9 mouse cellular contexts compared by ENCODE assay signal in the genomic region with DNA sequence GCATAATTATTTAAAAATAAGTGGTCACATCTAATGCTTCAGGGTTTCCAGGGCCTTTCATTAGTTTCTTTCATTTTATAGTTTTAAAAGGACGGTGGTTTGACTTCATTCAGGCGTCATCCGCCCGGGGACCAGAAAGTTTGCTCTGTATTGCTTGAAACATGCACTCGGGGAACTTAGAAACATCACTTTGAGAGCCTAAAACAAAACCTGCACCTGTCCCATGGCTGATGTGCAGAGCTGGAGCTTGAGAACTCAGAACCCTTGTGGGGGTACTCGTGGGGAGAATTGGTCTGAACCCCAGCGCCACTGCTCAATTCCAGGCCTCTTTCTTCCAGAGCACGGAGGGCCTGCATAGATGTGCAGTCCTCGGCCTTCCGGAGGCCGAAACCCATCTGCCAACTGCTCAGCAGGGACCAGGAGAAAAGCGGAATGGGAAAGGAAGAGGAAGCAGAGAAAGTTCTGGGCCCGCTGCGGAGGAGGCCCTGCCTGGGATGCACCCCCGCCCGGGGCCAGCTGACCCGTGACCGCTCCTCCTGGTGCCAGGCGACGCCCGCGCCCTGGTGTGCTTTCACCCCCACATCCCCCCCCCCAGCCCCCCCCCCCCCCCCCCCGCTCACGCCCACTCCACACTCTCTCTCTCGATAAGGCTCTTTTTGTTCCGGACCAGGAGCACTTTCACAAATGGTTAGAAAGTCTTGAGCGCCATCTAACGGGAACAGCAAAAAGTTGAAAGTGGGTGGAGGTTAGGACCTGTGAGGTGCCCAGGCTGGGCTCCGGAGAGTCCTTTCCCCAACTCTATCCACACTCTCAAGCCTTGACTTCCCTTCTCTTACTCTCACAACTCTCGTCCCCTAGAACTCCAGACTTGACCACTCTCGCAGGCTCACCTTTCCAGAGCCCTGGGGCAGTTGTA. TPM values are rescaled to one million over a fixed set of nuclear protein-coding genes. Genes with fewer than 3 reads are reported as not detected.
DNase-seq lines count a peak whose midpoint lies in the region; ATAC-seq and TF ChIP-seq lines count a peak whose summit lies in the region.
"Had no signal": no experiment of that assay in that cellular context is flagged by ENCODE, and none has a peak within 500 bp of the region (broad histone marks: within the 10 kb centered on the region; RNA-seq: fewer than 3 reads in every experiment).

No protein-coding gene starts in this region.

- peak; percentile 36 for DNase-seq in gastrocnemius, adult 18-20 months (ENCODE audit: low spot score)
- no peak for DNase-seq in gastrocnemius, adult 8-10 months (ENCODE audit: low spot score in 2 of 2)
- peak; percentile 18 for DNase-seq in adrenal gland, postnatal 25 days
- peak; percentile 47 to 54 for DNase-seq in left cerebral cortex, postnatal 36 days (ENCODE audit: low spot score in 2 of 2)

- no peaks in the 10 kb centered on the region for H3K27me3 ChIP-seq in hindbrain, embryonic 15.5 days
- H3K27me3 ChIP-seq in midbrain, embryonic 12.5 days, result peaks cover 9% of the 10 kb centered on the region; the same call in 1 of the 2 replicates

- H3K9me3 ChIP-seq in hindbrain, embryonic 15.5 days, result no peaks in the 10 kb centered on the region
- H3K9me3 ChIP-seq in midbrain, embryonic 12.5 days, result no peaks in the 10 kb centered on the region

- no peak overlapping the region for H3K27ac ChIP-seq in embryonic fibroblast, embryonic 13.5 days (ENCODE audit: insufficient read depth, low read length)
- peak overlapping the region; percentile 63 for H3K27ac ChIP-seq in hindbrain, embryonic 15.5 days (replicated peaks)
- H3K27ac ChIP-seq in midbrain, embryonic 12.5 days (replicated peaks), result peak overlapping the region; percentile 92

- H3K36me3 ChIP-seq in hindbrain, embryonic 15.5 days, result no peaks in the 10 kb centered on the region
- H3K36me3 ChIP-seq in midbrain, embryonic 12.5 days, result no peaks in the 10 kb centered on the region

- 4% methylated on average over 25 of the region's 31 CpGs for WGBS in hindbrain, embryonic 15.5 days
- 2% methylated on average over 23 of the region's 31 CpGs for WGBS in midbrain, embryonic 12.5 days

- no peaks in the 10 kb centered on the region for H3K4me1 ChIP-seq in embryonic fibroblast, embryonic 13.5 days (ENCODE audit: control insufficient read depth, insufficient read depth, low read length)
- peaks cover 22% of the 10 kb centered on the region for H3K4me1 ChIP-seq in hindbrain, embryonic 15.5 days (replicated peaks)
- H3K4me1 ChIP-seq in midbrain, embryonic 12.5 days, result peaks cover 46% of the 10 kb centered on the region

- peak overlapping the region; percentile 65 for H3K4me2 ChIP-seq in hindbrain, embryonic 15.5 days
- peak overlapping the region; percentile 78 for H3K4me2 ChIP-seq in midbrain, embryonic 12.5 days (replicated peaks)

- peak; percentile 65 for ATAC-seq in hindbrain, embryonic 15.5 days (ENCODE audit: low FRiP score, low read depth)
- ATAC-seq in midbrain, embryonic 12.5 days (ENCODE audit: low FRiP score, low read depth), result peak; percentile 57
- ATAC-seq in erythroblast, adult 5-6 weeks (replicated peaks; ENCODE audit: low FRiP score, poor library complexity, severe bottlenecking), result no peak

- intact Hi-C loops in left cerebral cortex, postnatal 36 days (cut with DNase I), result loop anchor here (5.0 kb wide), 1 partner anchor 822 kb away; no protein-coding TSS in a partner anchor

- TF ChIP-seq POLR2A in embryonic fibroblast, embryonic 13.5 days (IDR thresholded peaks at IDR 0.05; ENCODE audit: low read depth, low read length), result no peak

- peak overlapping the region; percentile 32; the same call in 1 of the 2 replicates for H3K9ac ChIP-seq in hindbrain, embryonic 15.5 days
- peak overlapping the region; percentile 85 for H3K9ac ChIP-seq in midbrain, embryonic 12.5 days (replicated peaks)

- peak overlapping the region; percentile 29 for H3K4me3 ChIP-seq in embryonic fibroblast, embryonic 13.5 days (ENCODE audit: insufficient read depth, low read length)
- H3K4me3 ChIP-seq in hindbrain, embryonic 15.5 days, result peak overlapping the region; percentile 43
- H3K4me3 ChIP-seq in midbrain, embryonic 12.5 days, result peak overlapping the region; percentile 60

- TF ChIP-seq CTCF in embryonic fibroblast, embryonic 13.5 days (IDR thresholded peaks at IDR 0.05; ENCODE audit: borderline replicate concordance, insufficient read depth, low read length), result 0 out of 2 replicates have a peak, but pooled peaks have one; percentile 7

RNA-seq across cellular contexts. Expression of a gene that starts 18.7 kb away (rescaled TPM):
- total RNA-seq in gastrocnemius, adult 18-20 months (2021), result not detected
- under 1 TPM in 1 of 4 experiments, not detected in 3; 0.04 TPM for total RNA-seq in gastrocnemius, adult 8-10 months (2022)
- total RNA-seq in adrenal gland, postnatal 25 days (2021), result 0.09 TPM in 1 of 2 replicates, not detected in the other
- polyA plus RNA-seq in embryonic fibroblast, embryonic 13.5 days (2011; ENCODE audit: insufficient read length, low read depth, missing spikeins), result 1.6 and 7.5 TPM in 2 replicates
- polyA plus RNA-seq in hindbrain, embryonic 15.5 days (2015; fragmentation: Nextera tagmentation; extraction: Ambion mirVana), result 11.0 and 16.4 TPM in 2 replicates
- total RNA-seq in left cerebral cortex, postnatal 36 days (2021), result 10 to 100 TPM; 60.2 to 62.4 TPM
- 36.3 and 37.6 TPM in 2 replicates for polyA plus RNA-seq in midbrain, embryonic 12.5 days (2016; fragmentation: Nextera tagmentation; extraction: Ambion mirVana)
- total RNA-seq in erythroblast, adult 5-6 weeks (2015; ENCODE audit: low replicate concordance), result not detected in 2 replicates
- total RNA-seq in erythroblast, adult 5-6 weeks (2017; ENCODE audit: low replicate concordance), result 0.14 TPM in 1 of 2 replicates, not detected in the other
- polyA plus RNA-seq: C2C12 had no signal

Comparison
In these comparisons a context has a peak if more than half of its experiments do, and no peak if none do; other contexts are left out.
1. DNase-seq: peak in gastrocnemius, adult 18-20 months (single experiment), adrenal gland, postnatal 25 days (single experiment) and left cerebral cortex, postnatal 36 days (2 of 2); none in gastrocnemius, adult 8-10 months (0 of 2).
2. RNA of a gene that starts 18.7 kb away (total RNA-seq): 60.2 to 62.4 TPM in left cerebral cortex, postnatal 36 days; 0.09 TPM in adrenal gland, postnatal 25 days, not detected in gastrocnemius, adult 18-20 months, 0.04 TPM in gastrocnemius, adult 8-10 months and 0.14 TPM in erythroblast, adult 5-6 weeks; every median in the first group is over 10 times any median in the second.
3. Peak in every context shown above with its lines, with median percentiles within 50 percentile points of each other: H3K4me3 ChIP-seq.